Mouse (Mus musculus) fibroblast of lung, adult 2 months (primary cell): ENCODE measurements around the gene H1foo.

Source experiments
- DNase-seq: peaks from one replicate; pipeline ENCODE4 v3.0.0-alpha.2; 2011; ENCODE audit warnings: low read depth

H1foo gene

DNA sequence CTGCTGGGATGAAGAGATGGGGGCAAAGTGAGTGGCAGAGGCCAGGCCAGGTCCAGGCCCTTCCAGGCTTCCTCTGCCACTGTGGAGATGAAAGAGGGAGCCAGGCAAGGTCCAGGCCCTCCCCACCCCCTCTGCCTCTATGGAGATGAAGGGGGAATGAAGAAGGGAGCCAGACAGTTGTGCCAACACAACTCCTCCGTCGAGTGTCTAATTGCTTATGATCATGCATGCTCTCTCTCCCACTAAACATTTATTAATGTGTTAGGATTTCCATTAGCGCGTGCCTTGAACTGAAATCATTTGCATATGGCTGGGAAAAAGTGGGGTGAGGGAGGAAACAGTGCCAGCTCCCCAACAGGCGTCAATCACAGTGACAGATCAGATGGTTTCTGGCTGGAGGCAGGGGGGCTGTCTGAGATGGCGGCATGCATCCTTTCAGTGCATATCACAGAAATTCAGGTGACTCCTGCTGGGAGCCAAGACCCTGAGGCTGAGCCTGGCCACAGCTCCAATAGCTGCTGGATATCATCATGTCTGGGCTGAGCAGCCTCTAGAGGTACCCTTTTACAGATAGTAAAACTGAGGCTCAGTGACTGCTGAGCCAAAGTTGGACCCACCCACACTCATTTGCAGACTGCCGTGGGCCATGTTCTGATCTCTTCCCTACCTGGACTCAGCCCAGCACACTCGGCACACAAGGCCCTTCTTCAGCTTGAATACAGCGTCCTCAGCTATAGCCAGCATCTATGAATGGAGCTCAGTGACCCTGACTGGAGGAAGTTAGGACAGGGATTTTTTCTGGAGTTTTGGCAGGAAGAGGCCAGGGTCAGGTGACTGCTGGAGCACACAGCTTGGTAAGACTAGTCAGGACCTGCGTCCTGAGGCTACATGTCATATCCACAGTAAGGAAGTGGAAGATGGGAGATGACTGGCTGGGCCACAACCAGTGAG lies 17.2 kb upstream of the H1foo start:
- DNase-seq: no peak

- DNase-seq: no peak
Measured at GRCm38 (mm10) chr6:115930018-115930417, 14.7 kb upstream of the H1foo start.

DNA sequence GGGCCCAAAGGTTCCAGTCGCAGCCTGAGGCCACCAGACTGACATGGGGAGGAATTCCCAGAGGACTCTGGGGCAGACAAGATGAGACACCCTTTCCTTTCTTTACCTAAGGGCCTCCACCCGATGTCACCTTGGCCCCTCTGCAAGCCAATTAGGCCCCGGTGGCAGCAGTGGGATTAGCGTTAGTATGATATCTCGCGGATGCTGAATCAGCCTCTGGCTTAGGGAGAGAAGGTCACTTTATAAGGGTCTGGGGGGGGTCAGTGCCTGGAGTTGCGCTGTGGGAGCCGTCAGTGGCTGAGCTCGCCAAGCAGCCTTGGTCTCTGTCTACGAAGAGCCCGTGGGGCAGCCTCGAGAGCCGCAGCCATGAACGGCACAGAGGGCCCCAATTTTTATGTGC lies 13.1 kb upstream of the H1foo start, which contains the start of gene Rho:
Rho (plus strand) TSS at position 110 of the 400 bp plus-strand sequence.
- no peak for DNase-seq

GRCm38 (mm10) chr6:115932391-115932790 lies 12.3 kb upstream of the H1foo start:
- no peak for DNase-seq

- no peak for DNase-seq
Measured at GRCm38 (mm10) chr6:115935544-115935943, 9.2 kb upstream of the H1foo start.

DNA sequence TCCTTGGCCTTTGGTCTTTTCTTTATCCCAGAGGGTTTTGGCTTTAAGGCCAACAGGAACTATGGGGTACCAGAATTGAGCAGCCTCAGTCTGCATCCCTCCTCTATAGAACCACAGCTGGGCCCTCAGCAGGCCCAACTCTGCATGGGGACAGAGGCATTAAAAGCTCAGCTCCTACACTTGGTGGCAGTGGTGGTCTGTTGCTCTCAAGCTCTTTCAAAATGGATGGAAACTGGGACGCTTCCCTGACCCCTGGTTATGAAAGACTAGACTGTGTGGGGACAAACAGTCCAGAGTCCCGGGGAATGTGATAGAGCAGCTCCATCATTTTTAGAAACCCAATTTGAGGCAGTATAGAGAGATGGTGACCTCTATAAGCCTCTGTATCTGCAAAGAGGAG lies 6.7 kb upstream of the H1foo start:
- DNase-seq: no peak

GRCm38 (mm10) chr6:115938798-115939197 lies 5.9 kb upstream of the H1foo start:
- DNase-seq: no peak

GRCm38 (mm10) chr6:115940603-115941002 lies 4.1 kb upstream of the H1foo start:
- no peak for DNase-seq

DNA sequence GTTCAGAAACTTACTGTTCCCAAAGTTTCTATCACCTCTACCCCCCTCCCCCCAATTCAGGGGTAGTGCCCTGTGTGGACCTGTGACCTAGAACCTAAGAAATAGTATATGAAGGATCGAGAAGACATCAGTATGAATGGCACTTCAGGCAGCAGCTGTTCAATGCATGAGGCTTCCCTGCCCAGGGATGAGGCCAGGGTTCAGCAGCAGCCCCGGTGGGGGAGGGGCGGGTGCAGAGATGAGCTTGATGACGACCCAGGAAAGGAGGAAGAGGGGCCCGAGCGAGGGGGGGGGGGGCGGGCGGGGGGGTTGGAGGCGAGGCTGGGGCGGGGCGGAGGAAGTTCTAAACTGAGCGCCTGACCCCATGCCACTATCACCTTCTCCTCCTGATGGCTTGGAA lies 3.6 kb upstream of the H1foo start:
- no peak for DNase-seq

DNA sequence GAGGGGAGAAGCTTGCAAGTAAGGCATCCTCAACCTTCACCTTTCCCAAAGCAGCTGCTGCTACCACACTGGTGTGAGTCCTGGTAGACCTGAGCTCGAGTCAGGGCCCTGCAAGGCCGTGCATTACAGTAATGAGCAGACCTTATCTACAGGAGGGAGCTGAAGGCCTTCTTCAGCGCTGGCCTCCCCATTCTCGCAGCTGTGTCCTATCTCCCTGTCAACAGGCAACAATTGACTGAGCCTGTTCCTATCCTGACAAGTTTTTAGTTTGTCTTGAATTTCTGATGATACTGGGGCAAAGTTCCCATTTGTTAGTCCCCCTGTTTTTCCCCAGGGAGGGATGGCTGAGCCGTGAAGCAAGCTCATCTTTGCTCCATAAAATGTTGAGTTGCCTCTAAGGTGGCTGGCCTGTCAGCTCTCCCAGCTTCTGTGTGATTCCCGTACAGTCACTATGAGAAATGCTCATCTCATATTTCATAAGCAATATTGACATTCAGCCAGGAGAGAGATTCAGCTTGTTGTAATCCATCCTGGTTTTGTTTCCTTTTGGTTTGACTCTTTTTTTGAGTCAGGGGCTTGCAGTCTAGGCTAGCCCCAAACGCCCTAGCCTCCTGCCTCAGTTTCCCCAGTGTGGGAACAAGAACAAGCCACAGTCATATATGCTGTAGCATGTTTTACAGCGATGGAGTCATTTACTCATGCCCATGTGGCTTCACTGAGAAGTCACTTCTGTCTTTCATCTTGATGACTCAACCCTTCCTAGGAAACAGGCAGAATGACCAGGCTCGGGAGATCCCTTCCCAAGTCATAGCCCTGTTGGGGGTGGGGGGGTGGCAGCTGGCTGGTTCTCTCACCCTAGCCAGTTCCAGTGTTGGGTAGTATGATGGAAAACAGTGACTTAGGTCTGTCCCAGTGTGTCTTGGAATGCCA lies 975 bp upstream of the H1foo start:
- DNase-seq: peak; percentile 37

DNA sequence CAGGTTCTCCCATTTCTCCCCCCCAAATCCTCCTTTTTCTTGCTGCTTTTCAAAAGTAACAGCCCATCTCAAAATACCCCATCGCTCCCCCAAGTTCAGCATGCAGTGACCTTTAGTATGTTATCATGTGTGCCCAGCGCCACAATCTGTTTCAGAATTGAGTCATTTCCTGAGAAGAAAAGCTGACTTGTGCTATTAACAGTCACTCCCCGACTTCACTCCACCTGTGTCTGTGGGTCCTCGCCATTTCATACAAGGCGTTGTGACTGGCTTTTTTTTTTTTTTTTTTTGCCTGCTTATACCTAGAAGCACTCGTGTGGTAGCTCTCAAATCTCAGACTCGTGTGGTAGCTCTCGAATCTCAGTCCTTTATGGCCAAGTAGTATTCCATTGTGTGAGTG lies 895 bp downstream of the H1foo start:
- DNase-seq: no peak

DNA sequence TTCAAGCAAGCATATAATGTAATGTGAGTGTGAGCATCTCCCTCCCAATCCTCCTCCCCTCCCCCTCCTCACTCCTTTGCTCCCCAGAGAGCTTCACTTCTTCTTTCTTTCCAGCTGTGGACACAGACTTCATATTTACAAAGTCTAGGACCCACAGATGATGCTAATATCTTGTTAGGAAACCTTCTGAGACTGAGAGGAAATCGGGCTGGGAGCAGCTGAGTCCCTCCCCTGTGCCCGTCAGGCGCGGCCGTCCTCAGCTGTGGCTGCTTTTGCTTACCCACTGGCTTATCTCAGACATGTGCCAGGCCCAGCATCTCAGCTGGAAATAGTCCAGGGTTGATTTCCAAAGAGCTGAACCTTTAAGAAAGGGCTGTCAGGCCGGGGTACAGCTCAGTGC lies 1.7 kb downstream of the H1foo start:
- DNase-seq: no peak

DNA sequence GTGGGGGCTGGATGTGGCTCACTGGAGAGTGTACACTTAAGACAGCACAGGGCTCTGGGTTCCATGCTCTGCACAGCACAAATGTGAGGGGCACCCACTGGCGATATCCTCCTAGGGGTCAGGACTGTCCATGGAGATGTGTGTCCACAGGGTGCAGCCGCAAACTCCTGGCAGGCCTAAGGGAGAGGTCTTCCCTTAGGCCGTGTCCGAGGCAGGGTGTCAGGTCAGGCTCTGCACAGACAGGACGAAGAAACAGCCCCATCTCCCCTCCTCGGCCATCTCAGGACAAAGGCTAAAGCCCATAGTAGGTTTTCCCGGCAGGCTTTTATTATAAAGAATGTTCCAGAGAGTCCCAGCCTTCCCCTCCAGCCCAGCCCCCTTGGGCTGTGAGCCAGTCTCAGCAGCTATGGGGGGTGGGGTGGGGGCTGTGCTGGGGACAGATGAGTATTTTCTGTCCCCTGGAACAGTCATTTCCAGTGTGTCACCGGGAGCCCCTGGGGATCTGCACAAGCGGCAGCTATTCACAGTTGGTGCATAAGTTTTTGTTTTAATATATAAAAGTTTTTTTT lies 9.9 kb downstream of the H1foo start:
- no peak for DNase-seq

- no peak for DNase-seq
Measured at GRCm38 (mm10) chr6:115955169-115955568, 10.4 kb downstream of the H1foo start.

DNA sequence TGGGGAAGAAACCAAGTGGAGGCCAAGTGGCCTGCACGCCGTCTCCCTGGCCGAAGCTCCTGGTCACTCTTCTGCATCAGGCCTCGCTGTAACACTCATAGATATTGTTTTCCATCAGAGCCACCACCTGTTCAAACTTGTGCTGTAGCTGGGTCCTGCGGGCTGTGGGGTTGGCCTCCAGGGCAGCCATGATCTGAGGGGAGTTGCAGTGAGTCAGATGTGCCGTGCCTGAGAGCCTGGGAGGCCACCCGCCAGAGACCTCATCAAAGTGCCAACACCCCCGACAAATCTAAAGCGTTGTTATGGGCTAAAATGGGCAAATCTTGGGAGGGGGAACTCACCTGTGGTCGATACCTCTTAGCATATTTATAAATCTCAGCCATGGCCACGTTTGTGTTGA lies 10.9 kb downstream of the H1foo start:
- DNase-seq: no peak

DNA sequence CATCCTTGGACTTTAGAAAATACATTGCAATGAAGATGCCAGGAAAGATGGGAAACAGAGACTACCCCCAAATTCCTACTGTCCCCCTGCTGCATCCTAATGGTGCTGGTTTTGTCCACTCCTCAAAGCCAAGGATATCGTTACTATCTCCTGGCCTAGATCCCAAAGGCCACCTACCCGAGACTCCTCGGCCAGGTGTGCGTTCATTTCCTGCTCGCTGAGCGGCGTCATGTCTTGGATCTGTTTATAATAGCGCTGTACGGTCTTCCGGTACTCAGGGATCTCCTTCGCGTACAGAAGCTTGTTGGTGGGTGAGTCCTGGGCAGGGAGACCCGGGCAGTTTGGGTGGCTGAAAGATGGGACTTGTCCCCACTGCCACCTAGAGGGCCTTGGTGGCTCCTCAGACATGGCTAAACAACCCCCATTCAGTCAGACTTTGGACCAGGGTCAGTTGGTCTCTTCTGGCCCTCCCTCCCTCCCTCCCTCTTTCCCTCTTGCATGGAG lies 11.7 kb downstream of the H1foo start:
- DNase-seq: no peak

GRCm38 (mm10) chr6:115956922-115957601 lies 12.3 kb downstream of the H1foo start:
- peak; percentile 29 for DNase-seq

DNA sequence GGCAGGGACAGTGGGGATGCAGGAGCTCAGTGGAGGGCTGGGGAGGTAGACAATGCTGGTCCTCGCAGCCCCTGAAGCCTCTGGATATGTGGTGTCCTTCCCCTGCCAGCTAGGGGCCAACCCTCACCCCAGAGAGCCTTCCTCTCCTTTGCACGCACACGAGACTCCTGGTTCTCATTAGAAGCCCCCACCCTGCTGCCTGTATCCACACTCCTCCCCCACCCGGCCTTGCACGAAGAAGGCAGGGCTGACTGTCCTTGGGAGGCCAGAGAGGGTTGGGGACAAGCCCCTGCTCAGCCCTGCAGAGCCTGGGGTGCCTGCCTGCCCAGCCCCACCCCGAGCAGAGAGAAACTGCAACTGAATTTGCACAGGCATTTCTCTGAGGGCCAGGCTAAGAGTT lies 12.9 kb downstream of the H1foo start:
- no peak for DNase-seq

DNA sequence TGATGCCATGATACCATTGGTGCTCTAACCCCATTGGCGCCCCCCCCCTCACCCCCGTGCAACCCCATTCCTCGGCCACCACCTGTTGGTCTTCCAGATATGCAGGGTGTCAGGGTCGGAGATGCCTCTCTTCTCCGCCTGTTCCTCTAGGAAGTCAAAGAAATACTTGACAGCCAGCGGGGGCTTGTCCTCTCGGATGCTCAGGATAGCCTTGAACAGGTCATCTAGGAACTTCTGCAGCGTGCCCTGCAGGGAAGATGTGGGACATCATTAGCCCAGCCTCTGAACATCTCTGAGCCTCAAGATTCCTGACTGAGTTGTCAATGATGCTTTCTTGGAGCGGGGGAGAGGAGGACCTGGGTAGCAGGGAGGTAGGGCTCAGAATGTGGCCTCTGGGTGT lies 13.7 kb downstream of the H1foo start:
- no peak for DNase-seq

DNA sequence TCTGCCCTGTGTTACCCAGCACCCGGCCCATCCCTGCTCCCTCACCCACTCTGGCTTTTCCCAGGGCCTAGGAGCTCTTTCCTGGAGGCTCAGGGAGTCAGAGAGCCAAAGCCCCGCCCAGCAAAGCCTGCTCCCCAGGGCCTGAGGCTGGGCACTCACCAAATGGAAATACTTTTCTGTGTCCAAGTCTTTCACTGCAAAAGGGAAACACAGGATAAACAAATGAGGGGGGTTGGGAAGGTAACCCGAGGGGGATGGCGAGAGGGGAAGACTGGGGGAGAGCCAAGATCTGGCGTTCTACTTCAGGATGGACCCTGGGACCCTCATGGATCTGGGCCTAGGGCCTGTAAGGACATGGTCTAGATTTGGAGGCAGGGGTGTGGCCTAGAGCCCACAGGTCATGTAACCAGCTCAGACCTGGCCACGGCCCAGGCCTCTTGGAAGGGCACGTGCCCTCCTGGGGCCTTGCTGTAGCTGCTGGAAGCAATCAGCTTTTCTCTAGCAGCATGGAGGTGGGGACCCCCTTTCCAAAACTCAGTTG lies 14.5 kb downstream of the H1foo start:
- DNase-seq: peak; percentile 43

GRCm38 (mm10) chr6:115960322-115960721 lies 15.6 kb downstream of the H1foo start:
- no peak for DNase-seq
